Mouse (Mus musculus): ENCODE measurements around the gene Nfic. TPM values are rescaled to one million over a fixed set of nuclear protein-coding genes. Genes with fewer than 3 reads are reported as not detected.

Gene Nfic
- polyA plus RNA-seq, 1 experiment from 2014 or later = 16.6 TPM

- Histone ChIP-seq H3K27ac (ENCODE audit: low read depth, low read length) (0 out of 2 replicates have a peak overlapping the region, but pooled peaks have one; percentile 94), H3K4me1 (ENCODE audit: control insufficient read depth, insufficient read depth, low read length) (peaks cover 27% of the 10 kb centered on the region), H3K4me3 (ENCODE audit: low read depth, low read length) (no peak overlapping the region), H3K9ac (ENCODE audit: low read length) (no peak overlapping the region), H3K9me3 (replicated peaks; ENCODE audit: control insufficient read depth, low read length) (no peaks in the 10 kb centered on the region), H3K4me2 (ENCODE audit: low read length) (no peak overlapping the region), H3K36me3 (ENCODE audit: control insufficient read depth, insufficient read depth, low read length) (peaks cover 12% of the 10 kb centered on the region), H3K27me3 (replicated peaks; ENCODE audit: control insufficient read depth, insufficient read depth, low read length) (no peaks in the 10 kb centered on the region)
- 83% methylated on average over 10 of the region's 10 CpGs for WGBS
- no peak for ATAC-seq
- no peak for DNase-seq (ENCODE audit: low spot score)
Observed at GRCm38 (mm10) chr10:81474461-81474860, 19.0 kb upstream of the Nfic start.

- ATAC-seq = peak; percentile 90
- H3K9me3 ChIP-seq (replicated peaks; ENCODE audit: control insufficient read depth, low read length) = no peaks in the 10 kb centered on the region
- H3K36me3 ChIP-seq (ENCODE audit: control insufficient read depth, insufficient read depth, low read length) = peaks cover 22% of the 10 kb centered on the region
- peaks cover 27% of the 10 kb centered on the region for H3K4me1 ChIP-seq (ENCODE audit: control insufficient read depth, insufficient read depth, low read length)
- H3K9ac ChIP-seq (ENCODE audit: low read length) = peak overlapping the region; percentile 69
- WGBS = 0% methylated on average over 20 of the region's 22 CpGs
- peak overlapping the region; percentile 40 for H3K4me3 ChIP-seq (ENCODE audit: low read depth, low read length)
- no peaks in the 10 kb centered on the region for H3K27me3 ChIP-seq (replicated peaks; ENCODE audit: control insufficient read depth, insufficient read depth, low read length)
- H3K27ac ChIP-seq (ENCODE audit: low read depth, low read length) = peak overlapping the region; percentile 94
- H3K4me2 ChIP-seq (ENCODE audit: low read length) = peak overlapping the region; percentile 85
- DNase-seq (ENCODE audit: low spot score) = peak; percentile 98
Observed at GRCm38 (mm10) chr10:81473003-81473451, 17.6 kb upstream of the Nfic start.

- peak; percentile 62 for ATAC-seq
- Histone ChIP-seq H3K4me3 (ENCODE audit: low read depth, low read length) (peak overlapping the region; percentile 40), H3K9ac (ENCODE audit: low read length) (peak overlapping the region; percentile 69), H3K36me3 (ENCODE audit: control insufficient read depth, insufficient read depth, low read length) (peaks cover 27% of the 10 kb centered on the region), H3K9me3 (replicated peaks; ENCODE audit: control insufficient read depth, low read length) (no peaks in the 10 kb centered on the region), H3K4me1 (ENCODE audit: control insufficient read depth, insufficient read depth, low read length) (peaks cover 27% of the 10 kb centered on the region), H3K27ac (ENCODE audit: low read depth, low read length) (peak overlapping the region; percentile 94), H3K4me2 (ENCODE audit: low read length) (peak overlapping the region; percentile 85), H3K27me3 (replicated peaks; ENCODE audit: control insufficient read depth, insufficient read depth, low read length) (no peaks in the 10 kb centered on the region)
- WGBS = 2% methylated on average over 15 of the region's 18 CpGs
- DNase-seq (ENCODE audit: low spot score) = peak; percentile 73
Observed at GRCm38 (mm10) chr10:81472403-81473002, 17.1 kb upstream of the Nfic start.

- WGBS = 66% methylated on average over 18 of the region's 18 CpGs
- no peak for ATAC-seq
- H3K4me3 ChIP-seq (ENCODE audit: low read depth, low read length) = no peak overlapping the region
- no peak for DNase-seq (ENCODE audit: low spot score)
- H3K27me3 ChIP-seq (replicated peaks; ENCODE audit: control insufficient read depth, insufficient read depth, low read length) = no peaks in the 10 kb centered on the region
- no peak overlapping the region for H3K4me2 ChIP-seq (ENCODE audit: low read length)
- peaks cover 38% of the 10 kb centered on the region for H3K36me3 ChIP-seq (ENCODE audit: control insufficient read depth, insufficient read depth, low read length)
- no peak overlapping the region for H3K9ac ChIP-seq (ENCODE audit: low read length)
- H3K4me1 ChIP-seq (ENCODE audit: control insufficient read depth, insufficient read depth, low read length) = peaks cover 25% of the 10 kb centered on the region
- no peaks in the 10 kb centered on the region for H3K9me3 ChIP-seq (replicated peaks; ENCODE audit: control insufficient read depth, low read length)
- no peak overlapping the region for H3K27ac ChIP-seq (ENCODE audit: low read depth, low read length)
Observed at GRCm38 (mm10) chr10:81470454-81470853, 15.0 kb upstream of the Nfic start.

GRCm38 (mm10) chr10:81469253-81469652 is 13.8 kb upstream of the Nfic start:
- H3K27ac ChIP-seq (ENCODE audit: low read depth, low read length) = no peak overlapping the region
- no peak overlapping the region for H3K9ac ChIP-seq (ENCODE audit: low read length)
- H3K4me3 ChIP-seq (ENCODE audit: low read depth, low read length) = no peak overlapping the region
- H3K9me3 ChIP-seq (replicated peaks; ENCODE audit: control insufficient read depth, low read length) = no peaks in the 10 kb centered on the region
- 84% methylated on average over 5 of the region's 5 CpGs for WGBS
- H3K36me3 ChIP-seq (ENCODE audit: control insufficient read depth, insufficient read depth, low read length) = peaks cover 38% of the 10 kb centered on the region
- H3K27me3 ChIP-seq (replicated peaks; ENCODE audit: control insufficient read depth, insufficient read depth, low read length) = no peaks in the 10 kb centered on the region
- peaks cover 28% of the 10 kb centered on the region for H3K4me1 ChIP-seq (ENCODE audit: control insufficient read depth, insufficient read depth, low read length)
- DNase-seq (ENCODE audit: low spot score) (no peak), ATAC-seq (no peak)
- H3K4me2 ChIP-seq (ENCODE audit: low read length) = no peak overlapping the region

GRCm38 (mm10) chr10:81467670-81468235 is 12.3 kb upstream of the Nfic start:
- Histone ChIP-seq H3K27me3 (replicated peaks; ENCODE audit: control insufficient read depth, insufficient read depth, low read length) (peaks cover 9% of the 10 kb centered on the region), H3K9ac (ENCODE audit: low read length) (no peak overlapping the region), H3K9me3 (replicated peaks; ENCODE audit: control insufficient read depth, low read length) (no peaks in the 10 kb centered on the region), H3K36me3 (ENCODE audit: control insufficient read depth, insufficient read depth, low read length) (peaks cover 38% of the 10 kb centered on the region), H3K4me3 (ENCODE audit: low read depth, low read length) (no peak overlapping the region), H3K4me2 (ENCODE audit: low read length) (no peak overlapping the region), H3K4me1 (ENCODE audit: control insufficient read depth, insufficient read depth, low read length) (peaks cover 23% of the 10 kb centered on the region), H3K27ac (ENCODE audit: low read depth, low read length) (no peak overlapping the region)
- no peak for DNase-seq (ENCODE audit: low spot score)
- 87% methylated on average over 16 of the region's 16 CpGs for WGBS
- ATAC-seq = no peak

- WGBS = 77% methylated on average over 14 of the region's 14 CpGs
- peaks cover 18% of the 10 kb centered on the region for H3K27me3 ChIP-seq (replicated peaks; ENCODE audit: control insufficient read depth, insufficient read depth, low read length)
- H3K4me3 ChIP-seq (ENCODE audit: low read depth, low read length) = no peak overlapping the region
- no peak overlapping the region for H3K27ac ChIP-seq (ENCODE audit: low read depth, low read length)
- no peaks in the 10 kb centered on the region for H3K9me3 ChIP-seq (replicated peaks; ENCODE audit: control insufficient read depth, low read length)
- ATAC-seq = no peak
- DNase-seq (ENCODE audit: low spot score) = no peak
- H3K4me1 ChIP-seq (ENCODE audit: control insufficient read depth, insufficient read depth, low read length) = peaks cover 17% of the 10 kb centered on the region
- H3K4me2 ChIP-seq (ENCODE audit: low read length) = no peak overlapping the region
- no peak overlapping the region for H3K9ac ChIP-seq (ENCODE audit: low read length)
- H3K36me3 ChIP-seq (ENCODE audit: control insufficient read depth, insufficient read depth, low read length) = peaks cover 43% of the 10 kb centered on the region
Observed at GRCm38 (mm10) chr10:81466881-81467280, 11.4 kb upstream of the Nfic start.

GRCm38 (mm10) chr10:81466066-81466465 is 10.6 kb upstream of the Nfic start:
- ATAC-seq = no peak
- no peak overlapping the region for H3K9ac ChIP-seq (ENCODE audit: low read length)
- H3K4me3 ChIP-seq (ENCODE audit: low read depth, low read length) = no peak overlapping the region
- WGBS = 93% methylated on average over 2 of the region's 2 CpGs
- no peaks in the 10 kb centered on the region for H3K9me3 ChIP-seq (replicated peaks; ENCODE audit: control insufficient read depth, low read length)
- peaks cover 45% of the 10 kb centered on the region for H3K36me3 ChIP-seq (ENCODE audit: control insufficient read depth, insufficient read depth, low read length)
- H3K4me1 ChIP-seq (ENCODE audit: control insufficient read depth, insufficient read depth, low read length) = peaks cover 11% of the 10 kb centered on the region
- H3K27me3 ChIP-seq (replicated peaks; ENCODE audit: control insufficient read depth, insufficient read depth, low read length) = peaks cover 20% of the 10 kb centered on the region
- no peak for DNase-seq (ENCODE audit: low spot score)
- no peak overlapping the region for H3K27ac ChIP-seq (ENCODE audit: low read depth, low read length)
- no peak overlapping the region for H3K4me2 ChIP-seq (ENCODE audit: low read length)

GRCm38 (mm10) chr10:81465265-81465645 is 9.8 kb upstream of the Nfic start:
- Histone ChIP-seq H3K4me2 (ENCODE audit: low read length) (no peak overlapping the region), H3K4me1 (ENCODE audit: control insufficient read depth, insufficient read depth, low read length) (peaks cover 4% of the 10 kb centered on the region; the same call in 1 of the 2 replicates), H3K36me3 (ENCODE audit: control insufficient read depth, insufficient read depth, low read length) (peaks cover 45% of the 10 kb centered on the region), H3K27ac (ENCODE audit: low read depth, low read length) (no peak overlapping the region), H3K9ac (ENCODE audit: low read length) (no peak overlapping the region), H3K9me3 (replicated peaks; ENCODE audit: control insufficient read depth, low read length) (no peaks in the 10 kb centered on the region), H3K27me3 (replicated peaks; ENCODE audit: control insufficient read depth, insufficient read depth, low read length) (peaks cover 28% of the 10 kb centered on the region), H3K4me3 (ENCODE audit: low read depth, low read length) (no peak overlapping the region)
- WGBS = 4% methylated on average over 5 of the region's 5 CpGs
- no peak for DNase-seq (ENCODE audit: low spot score)
- ATAC-seq = peak; percentile 13; the same call in 1 of the 2 replicates

Measured in forebrain, embryonic 14.5 days (tissue).